Mouse (Mus musculus) heart, postnatal 14 days (tissue): ENCODE data around the gene BC048671. TPM values are rescaled to one million over a fixed set of nuclear protein-coding genes. Genes with fewer than 3 reads are reported as not detected.

ENCODE experiments used
- DNase-seq, 2 experiments: peaks; one replicate each; pipeline ENCODE4 v3.0.0; 2021 to 2022
- intact Hi-C: fragments of 180-260 bp; cut with DNase I; formaldehyde crosslinking; loops from one replicate; pipeline ENCODE4 v1.15.1; 2025
- long read RNA-seq, 2 experiments: library from polyadenylated mRNA; stranded (forward); transcript quantifications; one replicate each; pipeline ENCODE4 v2.0.0; 2021
- total RNA-seq, 2 experiments: library from RNA; stranded (reverse); gene quantifications; 2 replicates each; pipeline ENCODE4 v1.2.3; 2021

BC048671 gene
- total RNA-seq = not detected
- long read RNA-seq, experiment 1 = 0 reads
- long read RNA-seq, experiment 2 = 0 reads

- intact Hi-C loops = no loop called here
- DNase-seq = no peak
These were observed at the start of gene BC048671 for GRCm38 (mm10) chr6:90300919-90301318. TSS of gene BC048671 (plus strand) at chr6:90301219.

DNA sequence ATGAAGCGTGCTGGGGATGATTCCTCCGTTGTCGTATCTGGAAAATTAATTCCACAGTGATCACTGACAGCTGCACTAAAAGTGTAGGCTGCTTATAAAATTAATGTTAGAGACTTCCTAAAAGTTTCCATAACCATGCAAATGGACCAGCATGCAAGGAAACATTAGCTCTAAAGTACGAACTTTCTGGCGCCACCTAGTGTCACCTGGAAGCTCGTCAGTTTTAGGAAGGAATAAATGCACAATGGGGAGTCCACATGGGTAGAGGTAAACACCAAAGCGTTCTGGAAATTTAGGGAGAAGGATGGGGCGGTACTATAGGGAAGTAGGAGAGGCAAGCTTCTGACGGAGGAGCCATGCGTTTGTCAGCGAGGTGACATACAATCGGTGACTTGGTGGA is 12.8 kb upstream of the BC048671 start:
- DNase-seq = peak in 1 of 2 experiments; percentile 18
- intact Hi-C loops = no loop called here

DNA sequence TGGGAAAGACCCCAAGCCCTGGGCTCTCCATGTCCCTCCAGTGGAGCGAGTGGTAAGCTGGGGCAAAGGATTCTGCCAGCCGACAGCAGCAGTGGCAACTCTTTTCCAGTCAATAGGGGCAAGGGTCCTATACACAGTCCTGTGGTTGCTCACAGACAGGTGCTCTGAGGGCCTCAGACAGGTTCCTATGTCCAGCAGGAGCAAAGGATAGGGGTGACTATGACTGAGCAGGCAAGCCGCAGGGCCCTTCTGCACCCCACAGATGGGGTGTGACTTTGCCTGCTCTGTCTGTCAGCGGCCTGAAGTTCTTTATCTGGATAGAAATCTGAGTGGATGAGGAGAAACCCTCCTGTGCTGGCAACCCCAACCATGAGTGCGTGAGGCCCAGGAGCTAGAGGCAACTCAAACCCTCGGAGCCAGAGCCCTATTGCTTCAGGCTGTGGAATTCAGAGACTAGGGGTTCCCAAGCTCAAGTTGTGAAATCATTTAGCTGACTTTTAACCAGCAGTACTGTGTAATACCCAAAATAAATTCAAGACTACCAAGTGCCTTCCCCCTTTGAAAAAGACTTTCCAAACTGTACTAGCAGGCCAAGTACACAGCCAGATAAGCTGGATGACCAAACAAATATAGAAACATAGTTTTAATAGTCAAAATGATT is 5.4 kb downstream of the BC048671 start:
- intact Hi-C loops = no loop called here
- DNase-seq = no peak

DNA sequence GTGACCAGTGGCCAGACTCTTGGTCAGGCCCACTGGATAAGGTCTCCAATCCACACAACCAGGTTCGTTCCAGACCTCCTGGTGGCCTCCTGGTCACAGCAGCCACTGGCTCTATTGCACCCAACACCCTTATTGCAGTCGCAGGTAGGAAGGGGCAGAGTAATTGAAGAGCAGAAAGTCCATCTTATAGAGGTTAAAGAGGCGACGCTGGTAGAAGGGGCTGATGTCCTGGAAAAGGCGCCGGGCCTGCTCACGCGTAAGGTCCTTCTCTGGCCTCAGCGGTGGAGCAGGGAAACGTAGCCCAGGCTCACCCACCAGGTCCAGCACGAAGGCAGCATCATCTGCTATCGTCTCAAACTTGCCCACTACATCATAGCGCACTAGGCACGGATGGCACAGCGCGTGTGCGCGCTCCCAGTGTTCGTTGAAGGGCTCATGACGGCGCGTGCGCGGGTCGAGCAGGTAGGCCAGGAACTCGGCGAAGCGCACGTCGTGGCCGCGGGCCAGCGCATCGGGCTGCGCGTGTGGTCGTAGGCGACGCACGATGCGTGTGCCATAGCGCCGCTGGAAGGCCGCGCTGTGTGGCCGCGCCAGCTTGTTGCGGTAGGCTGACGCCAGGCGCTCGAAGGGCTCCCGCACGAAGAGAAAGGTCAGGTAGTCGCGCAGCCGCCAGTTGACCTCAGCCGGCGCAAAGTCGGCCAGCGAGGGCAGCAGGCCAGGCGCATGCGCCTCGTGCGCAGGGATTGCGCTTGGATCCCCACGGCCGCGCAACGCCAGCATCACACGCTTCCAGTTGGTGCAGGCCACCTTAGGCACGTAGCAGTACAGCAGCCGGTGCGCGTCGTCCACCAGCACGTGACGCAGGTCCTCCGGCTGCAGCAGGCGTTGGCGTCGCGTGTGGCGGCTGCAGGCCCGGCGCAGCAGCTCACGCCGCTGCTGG is 8.1 kb downstream of the BC048671 start:
- intact Hi-C loops = no loop called here
- no peak for DNase-seq

GRCm38 (mm10) chr6:90315961-90316360 is 14.9 kb downstream of the BC048671 start:
- intact Hi-C loops = no loop called here
- no peak for DNase-seq

DNA sequence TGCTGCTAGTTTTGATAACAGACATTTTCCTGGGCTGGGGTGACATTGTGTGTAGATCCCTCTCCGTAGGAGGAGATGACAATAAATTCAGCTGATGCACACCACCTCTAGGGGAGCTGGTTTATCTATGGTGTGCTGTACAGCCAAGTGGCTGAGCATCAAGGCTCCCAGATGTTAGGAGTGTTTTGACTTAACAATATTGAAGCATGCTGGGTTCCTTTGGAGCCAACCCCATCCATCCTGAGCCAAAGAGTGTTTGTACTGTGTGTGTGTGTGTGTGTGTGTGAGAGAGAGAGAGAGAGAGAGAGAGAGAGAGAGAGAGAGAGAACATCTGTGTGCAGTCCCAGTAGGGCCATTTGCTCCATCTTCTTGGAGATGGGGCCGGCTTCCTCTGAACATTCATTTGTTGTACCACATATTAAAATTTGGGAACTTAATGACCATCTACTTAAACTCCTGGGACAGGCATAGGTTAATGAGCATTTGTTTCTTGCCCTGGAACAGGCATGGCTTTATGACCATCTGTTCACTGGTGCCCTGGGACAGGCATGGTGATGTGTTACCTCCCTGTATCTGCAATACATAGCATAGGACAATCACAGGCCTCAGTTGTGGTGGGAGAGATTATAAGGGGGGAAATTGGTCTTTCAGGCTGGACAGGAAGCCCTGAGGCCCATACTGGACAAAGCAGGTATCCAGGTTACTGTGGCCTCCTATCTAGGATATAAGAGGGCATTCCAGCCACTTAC is 16.7 kb downstream of the BC048671 start:
- DNase-seq = no peak
- intact Hi-C loops = no loop called here

GRCm38 (mm10) chr6:90319019-90319418 is 18.0 kb downstream of the BC048671 start:
- intact Hi-C loops = no loop called here
- DNase-seq = no peak

- intact Hi-C loops = loop anchor here (10.0 kb wide), 1 partner anchor 635 kb away; no protein-coding TSS in a partner anchor
- DNase-seq = peak; percentile 47 to 50
These were observed 18.6 kb downstream of the BC048671 start for GRCm38 (mm10) chr6:90319475-90320191.

DNA sequence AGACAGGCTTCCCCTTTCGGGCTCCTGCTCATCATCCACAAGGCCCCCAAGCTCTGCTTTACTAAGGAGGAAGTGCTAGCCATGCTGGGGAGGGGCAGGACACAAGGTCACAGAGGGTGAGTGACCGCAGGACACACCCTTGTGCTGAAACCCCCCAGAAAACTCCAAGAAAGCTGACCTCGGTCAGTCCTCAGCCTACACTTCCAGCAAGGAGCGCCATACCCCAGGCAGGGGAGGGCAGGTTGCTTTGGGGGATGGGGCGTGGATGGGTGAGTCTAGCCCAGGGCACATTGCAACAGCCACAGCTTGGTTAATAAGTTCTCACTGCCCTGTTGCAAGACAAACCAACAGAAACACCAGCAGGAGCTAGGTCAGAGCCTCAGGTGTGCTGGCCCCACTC is 19.4 kb downstream of the BC048671 start:
- intact Hi-C loops = loop anchor here (10.0 kb wide), 1 partner anchor 636 kb away; no protein-coding TSS in a partner anchor
- no peak for DNase-seq

DNA sequence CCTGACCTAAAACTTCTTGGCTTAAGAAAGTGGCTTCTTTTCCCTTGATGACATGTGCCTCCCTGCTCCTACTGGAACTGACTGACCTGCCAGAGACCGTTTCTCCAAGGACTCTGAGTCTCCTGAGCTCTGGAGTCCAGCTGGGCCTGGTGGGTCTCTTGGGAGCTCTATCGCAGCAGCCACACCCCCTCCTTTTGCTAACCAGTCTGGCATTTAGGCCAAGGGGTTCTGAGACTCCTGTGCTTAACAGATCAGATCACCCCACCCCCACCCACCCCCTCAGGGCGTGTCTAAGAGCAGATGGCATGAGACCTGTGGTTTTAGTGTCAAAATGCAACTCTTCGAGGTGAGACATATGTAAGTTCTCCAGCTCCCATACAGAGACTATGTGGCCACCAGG is 20.8 kb downstream of the BC048671 start:
- no peak for DNase-seq
- intact Hi-C loops = loop anchor here (10.0 kb wide), 1 partner anchor 637 kb away; no protein-coding TSS in a partner anchor

DNA sequence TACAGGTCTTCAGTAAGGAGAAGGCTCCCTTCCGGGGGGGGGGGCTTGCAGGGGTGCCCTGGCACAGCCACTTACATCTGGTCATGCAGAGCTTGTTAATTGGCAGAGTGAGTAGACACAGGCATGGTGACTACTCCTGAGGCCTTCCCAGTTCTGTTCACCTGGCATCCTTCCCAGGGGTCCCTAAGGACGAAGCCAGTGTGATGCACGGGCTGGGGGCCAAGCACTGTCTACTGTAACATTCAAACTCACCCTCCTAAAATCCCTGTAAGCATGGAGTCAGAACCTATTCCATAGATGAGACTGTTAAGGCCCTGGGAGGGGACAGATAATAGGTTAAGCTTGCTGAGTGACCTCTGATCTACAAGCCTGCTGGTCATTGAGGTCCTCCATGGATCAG is 23.0 kb downstream of the BC048671 start:
- DNase-seq = peak in 1 of 2 experiments; percentile 19
- intact Hi-C loops = loop anchor here (10.0 kb wide), 1 partner anchor 639 kb away; no protein-coding TSS in a partner anchor

DNA sequence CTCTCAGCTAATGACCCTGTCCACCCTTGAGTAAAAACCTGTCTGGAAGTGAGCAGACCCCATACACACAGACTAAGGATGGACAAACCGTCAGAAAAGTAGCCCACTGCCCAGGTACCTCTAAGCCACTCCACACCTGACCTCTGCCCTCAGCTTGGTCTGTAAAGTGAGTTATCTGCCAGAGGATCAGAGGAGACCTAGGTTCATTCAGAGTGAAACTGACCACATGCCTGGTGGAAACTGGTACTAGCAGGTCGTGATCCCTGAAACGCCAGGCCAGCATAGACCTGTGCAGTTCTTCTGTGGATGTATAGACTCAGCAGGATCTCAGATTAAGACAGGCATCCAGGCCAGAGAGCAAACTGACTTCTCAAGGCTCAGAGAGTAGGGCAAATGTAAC is 23.4 kb downstream of the BC048671 start:
- no peak for DNase-seq
- intact Hi-C loops = loop anchor here (10.0 kb wide), 1 partner anchor 640 kb away; no protein-coding TSS in a partner anchor

- peak; percentile 16 to 27 for DNase-seq
- intact Hi-C loops = loop anchor here (10.0 kb wide), 1 partner anchor 640 kb away; no protein-coding TSS in a partner anchor
These were observed 24.0 kb downstream of the BC048671 start, which contains the start of gene Chst13 for GRCm38 (mm10) chr6:90324991-90325390. TSS of gene Chst13 (minus strand) at chr6:90325185.

DNA sequence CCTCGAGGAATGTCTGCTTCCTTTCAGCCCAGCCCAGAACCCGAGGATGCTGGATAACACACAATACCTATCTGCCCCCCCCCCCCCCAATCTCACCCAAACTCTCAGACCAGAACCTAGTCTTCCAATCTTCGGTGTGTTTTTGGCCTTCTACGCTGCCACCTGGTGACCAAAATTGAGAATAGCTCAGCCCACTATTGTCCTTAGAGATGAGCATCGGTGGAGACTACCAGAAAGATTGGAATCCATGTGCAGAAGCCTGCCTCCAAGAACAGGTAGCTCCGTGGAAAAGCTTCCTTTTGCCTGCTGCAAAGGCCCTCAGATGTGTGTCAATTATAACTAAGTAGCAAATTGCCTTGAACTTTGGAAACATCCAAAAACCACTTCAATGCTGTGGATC is 26.7 kb downstream of the BC048671 start:
- intact Hi-C loops = loop anchor here (10.0 kb wide), 1 partner anchor 643 kb away; no protein-coding TSS in a partner anchor

DNA sequence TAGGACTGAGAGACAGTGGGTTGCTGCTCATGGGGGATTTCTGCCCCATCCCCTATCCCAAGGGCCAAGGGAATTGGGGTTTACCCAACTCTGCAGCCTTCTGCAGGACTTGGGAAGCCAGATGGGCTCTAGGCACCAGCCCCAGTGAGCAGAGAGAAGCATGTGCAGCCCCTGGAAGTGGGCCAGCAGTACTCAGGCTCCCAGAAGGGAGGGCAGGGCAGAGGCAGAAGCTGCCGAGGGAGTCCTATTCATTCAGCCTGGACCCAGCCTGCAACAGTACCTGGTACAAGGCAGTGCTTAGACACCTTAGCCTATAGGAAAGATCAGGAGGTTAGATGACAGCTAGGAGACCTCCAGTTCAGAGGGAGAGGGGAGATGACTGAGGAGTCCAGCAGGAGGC is 28.9 kb downstream of the BC048671 start:
- peak; percentile 66 to 70 for DNase-seq
- intact Hi-C loops = loop anchor here (10.0 kb wide), 1 partner anchor 645 kb away; no protein-coding TSS in a partner anchor

More for the DNA sequence above, 26.7 kb downstream of the BC048671 start:
- peak in 1 of 2 experiments; percentile 26 for DNase-seq

DNA sequence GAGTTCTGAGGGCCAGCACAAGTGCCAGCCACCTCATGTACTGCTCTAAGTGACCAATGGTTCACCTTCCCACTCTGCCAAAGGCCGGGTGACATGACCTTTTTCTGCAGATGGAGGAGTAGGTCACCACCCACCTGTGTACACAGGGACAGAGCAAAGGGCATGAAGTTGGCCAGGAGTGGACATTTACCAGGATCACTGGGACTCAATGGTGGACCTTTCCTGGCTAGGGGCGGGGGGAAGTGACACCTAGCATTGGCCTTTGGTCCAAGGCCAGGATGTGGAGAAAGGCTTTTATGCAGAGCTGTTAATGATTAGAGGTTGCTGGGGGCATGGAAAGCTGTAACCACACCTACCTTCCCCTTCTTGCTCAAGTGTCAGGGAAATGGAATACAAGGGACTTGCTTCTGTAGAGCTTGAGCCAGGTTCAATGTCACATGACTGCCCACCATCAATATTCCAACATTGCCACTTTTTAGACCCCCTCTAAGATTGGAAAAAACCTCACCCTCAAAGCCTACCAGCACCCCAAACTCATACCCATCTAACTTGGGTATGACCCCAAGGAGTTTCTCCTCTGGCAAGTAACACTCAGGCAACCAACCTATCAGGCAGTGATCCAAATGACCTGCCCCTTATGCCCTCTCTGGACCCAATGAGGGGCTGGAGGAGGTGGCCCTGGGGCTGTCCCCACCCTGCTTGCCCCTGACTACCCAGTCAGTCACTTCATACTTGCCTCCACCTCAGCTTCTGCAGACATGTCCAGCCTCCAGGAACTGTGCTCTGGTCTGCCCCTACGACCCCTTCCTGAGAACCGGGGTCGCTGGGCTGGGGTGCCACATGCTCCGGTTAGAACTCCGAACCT is 31.8 kb downstream of the BC048671 start, which contains the start of gene Uroc1:
TSS of gene Uroc1 (plus strand) at position 724 of the 865 bp plus-strand sequence.
- intact Hi-C loops = no loop called here
- DNase-seq = no peak

GRCm38 (mm10) chr6:90334244-90334643 is 33.2 kb downstream of the BC048671 start:
- intact Hi-C loops = no loop called here
- DNase-seq = no peak

DNA sequence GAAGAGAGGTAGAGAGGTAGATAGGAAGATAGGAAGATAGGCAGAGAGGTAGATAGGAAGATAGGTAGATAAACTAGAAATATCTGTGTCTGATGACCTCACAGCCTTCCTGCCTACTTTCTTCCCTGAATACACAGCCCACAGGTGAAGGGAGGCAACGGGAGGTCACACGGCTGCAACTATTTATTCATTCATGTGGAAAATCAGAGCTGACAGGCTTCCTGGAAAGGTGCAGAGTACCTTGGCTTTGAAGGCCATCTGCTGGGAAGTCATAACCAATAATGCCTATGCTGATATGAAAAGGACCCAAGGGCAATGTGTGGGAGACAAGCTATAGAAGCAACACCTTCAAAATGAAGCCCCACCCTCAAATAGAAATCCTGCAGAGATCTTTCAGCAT is 41.3 kb downstream of the BC048671 start:
- intact Hi-C loops = no loop called here
- no peak for DNase-seq
